Mouse (Mus musculus) olfactory bulb, adult 2 months (tissue): ENCODE measurements around the gene 4930412O13Rik.

Experiments
- CTCF ChIP-seq: fragments of 200-500 bp; IDR thresholded peaks from 2 replicates; pipeline ENCODE4 v1.5.1; 2012; ENCODE audit warnings: low read depth, mild to moderate bottlenecking, low read length, moderate library complexity; ENCODE audit not compliant: insufficient read depth
- POLR2A ChIP-seq: fragments of 200-500 bp; IDR thresholded peaks from 2 replicates; pipeline ENCODE4 v1.6.1; 2012; ENCODE audit warnings: mild to moderate bottlenecking, low read depth, low read length, moderate library complexity; ENCODE audit not compliant: insufficient read depth

- TF ChIP-seq CTCF (no peak), POLR2A (no peak)
These were observed 5.8 kb upstream of the 4930412O13Rik start for GRCm38 (mm10) chr2:9875220-9875619.
